Mouse (Mus musculus): ENCODE measurements at regions not wholly inside any gene's neighbourhood (a gene's known extent, or its start where the extent isn't known, plus 50 kb on each side); places are given as distances from the start of the nearest gene placed in this dataset.

DNA sequence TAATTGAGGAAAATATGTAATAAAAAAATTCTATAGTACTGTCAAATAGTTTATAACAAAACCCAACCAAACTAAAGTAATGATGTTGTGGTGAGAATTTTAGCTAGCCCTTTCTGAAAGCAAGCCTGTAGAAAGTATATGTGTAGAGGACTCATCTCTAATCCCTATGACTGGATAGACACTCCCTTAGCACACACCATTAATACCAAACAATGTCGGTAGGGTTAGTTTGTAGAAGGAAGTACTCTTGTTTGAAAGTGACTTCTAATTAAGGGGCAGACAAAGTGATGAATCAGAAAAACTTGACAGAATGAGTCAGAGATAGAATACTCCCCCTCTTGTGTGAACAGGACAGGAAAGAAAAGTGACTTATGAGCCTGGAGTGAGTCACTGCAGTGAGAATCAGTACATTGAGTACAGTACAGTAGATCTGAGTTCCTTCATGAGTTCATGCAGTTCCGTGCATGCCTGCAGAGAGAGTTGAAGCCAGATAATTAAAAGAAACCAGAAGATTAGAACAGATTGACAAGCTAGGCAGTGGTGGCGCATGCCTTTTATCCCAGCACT is 610.0 kb downstream of the Prkd1 start:
- TF ChIP-seq GATA1 (IDR thresholded peaks at IDR 0.05; ENCODE audit: borderline replicate concordance, low read length) (no peak), FLI1 (IDR thresholded peaks at IDR 0.05; ENCODE audit: low read length) (no peak)
